Mouse (Mus musculus) G1E (cell line): Measurements from ENCODE around the gene Setd4. TPM values are rescaled to one million over a fixed set of nuclear protein-coding genes. Genes with fewer than 3 reads are reported as not detected.

Experiments
- ATAC-seq: 2 replicates; pipeline ENCODE4 v1.8.0; 2016; ENCODE audit warnings: mild to moderate bottlenecking; ENCODE audit not compliant: insufficient number of reproducible peaks, poor library complexity, low FRiP score, severe bottlenecking; ENCODE audit errors: extremely low read depth
- DNase-seq: peaks from one replicate; pipeline ENCODE4 v3.0.0; 2012; ENCODE audit warnings: low spot score
- H3K27me3 ChIP-seq: 2 replicates; pipeline ENCODE4 v1.6.1; 2012; ENCODE audit warnings: mild to moderate bottlenecking, low read length, inconsistent platforms; ENCODE audit not compliant: insufficient read depth
- H3K36me3 ChIP-seq: replicated peaks from 2 replicates; pipeline ENCODE3; 2012; ENCODE audit warnings: mild to moderate bottlenecking, inconsistent platforms
- H3K4me1 ChIP-seq: 2 replicates; pipeline ENCODE4 v1.6.1; 2012; ENCODE audit warnings: low read depth, low read length, inconsistent platforms, mixed read lengths; ENCODE audit not compliant: insufficient read depth
- H3K4me3 ChIP-seq: 2 replicates; pipeline ENCODE4 v1.5.1; 2012; ENCODE audit warnings: low read depth, mild to moderate bottlenecking, inconsistent platforms, low read length, moderate library complexity, mixed read lengths
- H3K9me3 ChIP-seq: replicated peaks from 2 replicates; pipeline ENCODE4 v1.6.1; 2012; ENCODE audit warnings: inconsistent platforms
- CTCF ChIP-seq: IDR thresholded peaks from 2 replicates; pipeline ENCODE4 v1.5.1; 2012; ENCODE audit warnings: low read depth, low read length, inconsistent platforms, mixed read lengths
- GATA1 ChIP-seq: IDR thresholded peaks from 2 replicates; pipeline ENCODE4 v1.6.1; 2012; ENCODE audit warnings: borderline replicate concordance, low read length, inconsistent platforms, mixed read lengths
- GATA2 ChIP-seq: IDR thresholded peaks from 2 replicates; pipeline ENCODE4 v1.6.1; 2012; ENCODE audit warnings: low read depth, low read length, inconsistent platforms, borderline replicate concordance
- POLR2AphosphoS5 ChIP-seq: IDR thresholded peaks from 2 replicates; pipeline ENCODE4 v1.6.1; 2012; ENCODE audit warnings: low read depth, low read length, inconsistent platforms; ENCODE audit not compliant: insufficient replicate concordance
- TAL1 ChIP-seq: conservative IDR thresholded peaks from 2 replicates; pipeline ENCODE4 v1.6.1; 2012; ENCODE audit warnings: low read depth, low read length, inconsistent platforms, mixed read lengths
- polyA plus RNA-seq: library from polyadenylated mRNA; stranded (reverse); fragments of >175 nt; gene quantifications from 2 replicates; pipeline ENCODE4 v1.2.3, GENCODE M21; 2012
- total RNA-seq, 2 experiments: library from RNA; stranded (forward) in 1 of 2; stranded (reverse) in 1 of 2; fragments of 200-1000 nt in 1 of 2; fragments of >200 nt in 1 of 2; fragmentation: Nextera tagmentation in 1 of 2; gene quantifications; 2 replicates each; pipeline ENCODE4 v1.2.3; 2014 to 2017

Gene Setd4
- total and polyA plus RNA-seq, 3 experiments: 2.6 to 11.6 (median 6.8) TPM

- TF ChIP-seq GATA1: no peak
- no peak for TF ChIP-seq CTCF
- TF ChIP-seq POLR2AphosphoS5: no peak
- Histone ChIP-seq H3K36me3 (no peaks in the 10 kb centered on the region), H3K4me1 (peaks cover 8% of the 10 kb centered on the region; the same call in 1 of the 2 replicates), H3K9me3 (peaks cover 4% of the 10 kb centered on the region), H3K4me3 (no peak overlapping the region), H3K27me3 (peaks cover 12% of the 10 kb centered on the region)
- DNase-seq (no peak), ATAC-seq (no peak)
These were observed 29.2 kb downstream of the Setd4 start for GRCm38 (mm10) chr16:93574521-93575191.

- Histone ChIP-seq H3K27me3 (peaks cover 12% of the 10 kb centered on the region), H3K9me3 (no peaks in the 10 kb centered on the region), H3K4me1 (peaks cover 8% of the 10 kb centered on the region; the same call in 1 of the 2 replicates), H3K4me3 (no peak overlapping the region), H3K36me3 (no peaks in the 10 kb centered on the region)
- ATAC-seq: no peak
- no peak for DNase-seq
- no peak for TF ChIP-seq GATA1
- no peak for TF ChIP-seq GATA2
- TF ChIP-seq CTCF: no peak
- no peak for TF ChIP-seq TAL1
- TF ChIP-seq POLR2AphosphoS5: no peak
These were observed 30.4 kb downstream of the Setd4 start for GRCm38 (mm10) chr16:93573434-93573833.

GRCm38 (mm10) chr16:93572383-93572782 lies 31.5 kb downstream of the Setd4 start:
- ATAC-seq: no peak
- no peak for DNase-seq
- peaks cover 8% of the 10 kb centered on the region; the same call in 1 of the 2 replicates for H3K4me1 ChIP-seq
- H3K4me3 ChIP-seq: no peak overlapping the region; the same call in 1 of the 2 replicates
- TF ChIP-seq CTCF (no peak), GATA2 (no peak), TAL1 (no peak), POLR2AphosphoS5 (no peak)
- H3K27me3 ChIP-seq: peaks cover 12% of the 10 kb centered on the region
- no peaks in the 10 kb centered on the region for H3K9me3 ChIP-seq
- H3K36me3 ChIP-seq: no peaks in the 10 kb centered on the region

- Histone ChIP-seq H3K4me3 (no peak overlapping the region; the same call in 1 of the 2 replicates), H3K4me1 (peaks cover 2% of the 10 kb centered on the region), H3K27me3 (peaks cover 7% of the 10 kb centered on the region), H3K36me3 (no peaks in the 10 kb centered on the region), H3K9me3 (no peaks in the 10 kb centered on the region)
- no peak for TF ChIP-seq GATA1
- no peak for TF ChIP-seq POLR2AphosphoS5
- no peak for TF ChIP-seq TAL1
- DNase-seq: no peak
- ATAC-seq: no peak
These were observed 45.4 kb downstream of the Setd4 start for GRCm38 (mm10) chr16:93558499-93558898.

- H3K4me3 ChIP-seq: no peak overlapping the region
- ATAC-seq (no peak), DNase-seq (no peak)
- no peaks in the 10 kb centered on the region for H3K9me3 ChIP-seq
- H3K4me1 ChIP-seq: peaks cover 2% of the 10 kb centered on the region
- no peak for TF ChIP-seq GATA1
- no peaks in the 10 kb centered on the region for H3K36me3 ChIP-seq
- peaks cover 14% of the 10 kb centered on the region for H3K27me3 ChIP-seq
These were observed 46.2 kb downstream of the Setd4 start for GRCm38 (mm10) chr16:93557646-93558045.

GRCm38 (mm10) chr16:93552686-93553513 lies 51.0 kb downstream of the Setd4 start:
- no peak for ATAC-seq
- TF ChIP-seq TAL1 (no peak), GATA2 (no peak), POLR2AphosphoS5 (no peak), CTCF (no peak), GATA1 (no peak)

More at GRCm38 (mm10) chr16:93552686-93553513, 51.0 kb downstream of the Setd4 start:
- Histone ChIP-seq H3K4me1 (no peaks in the 10 kb centered on the region), H3K4me3 (no peak overlapping the region), H3K9me3 (no peaks in the 10 kb centered on the region), H3K36me3 (no peaks in the 10 kb centered on the region), H3K27me3 (peaks cover 18% of the 10 kb centered on the region)
- no peak for DNase-seq
